Mouse (Mus musculus) hematopoietic stem cell, adult 5-6 weeks (primary cell): Measurements from ENCODE around the gene Bcl2l11. TPM values are rescaled to one million over a fixed set of nuclear protein-coding genes. Genes with fewer than 3 reads are reported as not detected.

Experiments used
- ATAC-seq, 2 experiments: fragments of 125-278 bp in 1 of 2; replicated peaks in 1 of 2; 2 replicates each; pipeline ENCODE4 v1.8.0; 2016 to 2017; ENCODE audit warnings: inconsistent platforms in 2 of 2, mild to moderate bottlenecking in 2 of 2, moderate number of reproducible peaks in 2 of 2, low read depth in 1 of 2, moderate TSS enrichment in 1 of 2; ENCODE audit not compliant: low FRiP score in 2 of 2, poor library complexity in 2 of 2, severe bottlenecking in 2 of 2, insufficient read depth in 1 of 2, low TSS enrichment in 1 of 2
- total RNA-seq: library from RNA; stranded (forward); fragments of 172-1452, 232-1000 nt; gene quantifications from 2 replicates; pipeline ENCODE4 v1.2.3, GENCODE M21; 2017

The Bcl2l11 gene
- total RNA-seq, 1 experiment from 2014 or later = 57.4 TPM

DNA sequence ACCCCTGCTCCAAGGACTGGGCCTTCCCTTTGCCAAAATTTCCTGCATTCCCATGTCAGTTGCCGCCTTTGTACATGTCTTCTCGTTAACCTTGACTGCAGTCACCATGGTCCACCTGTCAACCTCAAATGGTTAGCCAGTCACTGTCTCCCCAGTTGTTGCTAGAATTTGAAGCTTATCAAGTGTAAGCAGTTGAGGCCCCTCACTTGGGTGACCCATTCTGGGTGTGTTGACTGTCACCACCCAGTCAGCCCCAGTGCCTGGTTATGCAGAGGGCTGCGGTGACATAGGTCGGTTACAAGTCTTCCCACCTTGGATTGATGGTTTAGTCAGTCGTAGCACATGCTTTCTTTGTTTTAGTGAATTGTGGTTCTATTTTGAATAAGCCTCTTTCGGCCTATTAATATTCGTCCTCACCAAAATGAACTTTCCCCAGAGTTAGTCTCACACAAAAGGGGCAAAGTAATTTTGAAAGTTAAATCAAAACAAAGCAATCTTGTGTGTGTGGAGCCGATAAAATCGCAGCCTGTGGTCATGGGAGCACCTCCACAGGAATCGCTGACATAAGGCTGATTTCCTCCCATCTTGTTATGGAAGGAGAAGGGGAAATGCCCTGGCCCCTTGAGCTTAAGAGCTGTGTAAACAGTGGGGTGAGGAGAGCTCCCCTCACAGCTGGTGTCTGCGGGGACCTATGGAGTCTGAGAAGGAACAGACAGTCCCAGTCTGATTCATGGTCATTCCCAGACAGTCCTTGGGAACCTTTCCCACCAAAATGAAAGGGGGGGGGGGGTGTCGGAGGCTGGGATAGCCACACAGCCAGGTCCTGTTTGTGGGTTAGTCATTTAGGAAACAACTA, 30.9 kb downstream of the Bcl2l11 start:
- ATAC-seq = peak; percentile 34 to 39; a peak in 1 of 4 replicates

DNA sequence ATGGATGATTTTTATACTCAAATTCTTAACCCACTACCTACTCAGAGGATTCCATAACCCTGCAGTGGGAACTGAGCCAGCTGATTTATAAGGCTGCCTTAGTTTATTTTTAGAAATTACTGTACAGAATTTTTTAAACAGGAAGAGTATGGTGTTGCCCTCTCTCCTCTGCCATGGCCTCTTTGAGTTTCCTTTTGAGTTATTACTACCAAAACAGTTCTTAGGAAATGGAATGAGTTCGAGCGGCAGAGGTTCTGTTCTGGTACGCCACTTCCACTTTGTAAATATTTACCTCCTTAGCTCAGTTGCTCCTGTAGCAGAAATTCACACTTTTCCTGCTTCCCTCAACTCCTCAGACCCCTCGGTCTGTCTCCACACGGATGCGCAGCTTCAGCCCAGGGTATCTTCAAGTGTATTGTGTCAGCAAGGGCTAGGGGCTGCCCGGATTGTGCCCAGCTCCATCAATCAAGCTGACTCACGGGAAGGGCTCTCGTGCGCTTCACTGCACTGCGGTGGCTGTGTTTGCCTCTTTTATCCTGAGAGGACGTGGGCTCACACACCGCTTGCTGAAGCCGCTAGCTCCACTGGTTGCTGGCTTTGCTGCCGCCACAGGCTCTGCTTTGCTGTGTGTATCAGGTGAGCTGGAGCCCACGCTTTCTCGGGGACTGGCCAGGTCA, 33.0 kb downstream of the Bcl2l11 start:
- peak; percentile 24 to 51; a peak in 1 of 4 replicates for ATAC-seq

GRCm38 (mm10) chr2:128159619-128160125, 33.8 kb downstream of the Bcl2l11 start:
- no peak for ATAC-seq

DNA sequence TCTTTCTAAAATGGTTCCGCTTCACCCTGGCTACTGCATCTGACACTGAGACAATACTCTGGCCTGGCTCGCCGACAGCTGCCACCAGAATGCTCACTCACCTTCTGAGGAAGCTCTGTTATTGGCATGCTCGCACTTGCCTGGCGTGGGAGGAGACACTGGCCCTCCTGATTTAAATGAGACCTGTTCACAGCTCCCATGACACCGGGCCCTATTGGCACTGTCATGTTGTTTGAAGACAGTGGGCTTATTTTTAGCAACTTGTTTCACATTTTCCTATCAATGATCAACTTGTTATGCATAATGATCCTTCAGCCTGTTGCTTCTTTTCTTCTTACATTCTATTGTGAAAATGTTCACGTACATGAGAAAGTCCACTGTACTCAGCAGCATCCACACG, 37.3 kb downstream of the Bcl2l11 start:
- ATAC-seq = no peak

DNA sequence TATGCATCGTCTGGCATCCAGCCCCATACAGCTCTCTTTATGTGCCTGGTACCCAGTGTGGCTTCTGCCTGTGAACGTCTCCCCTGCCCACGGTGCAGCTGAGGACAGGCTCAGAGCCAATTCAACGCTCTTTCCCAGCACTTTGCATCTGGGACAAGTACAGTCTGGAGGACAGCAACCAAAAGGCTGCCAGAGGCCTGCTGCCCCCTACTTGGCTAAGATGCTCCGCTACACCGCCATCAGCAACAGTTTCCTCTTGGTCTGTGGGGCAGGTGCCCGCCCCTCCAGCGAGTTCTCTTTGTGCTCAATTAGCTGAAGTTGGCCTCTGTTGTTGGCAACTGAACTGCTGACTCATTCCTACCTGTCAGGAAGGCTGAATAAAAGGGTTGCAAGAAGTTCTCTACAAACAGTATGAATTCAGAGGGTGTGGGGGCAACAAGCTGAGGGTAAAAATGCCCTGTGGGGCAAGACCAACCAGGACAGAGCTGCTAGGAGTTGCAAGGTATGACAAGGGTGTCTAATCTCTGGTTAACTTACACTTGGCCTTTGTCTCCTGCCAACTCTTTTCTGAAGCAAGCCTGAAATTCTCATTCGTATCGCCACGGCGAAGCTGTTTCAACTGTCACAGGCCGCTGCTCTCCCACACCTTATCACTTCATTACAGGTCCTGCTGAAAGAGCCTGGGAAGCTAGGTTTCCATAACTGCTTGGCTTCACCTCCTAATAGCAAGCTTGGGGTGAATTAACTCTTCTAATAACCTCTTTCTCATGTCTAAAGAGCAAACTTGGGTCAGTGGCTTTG, 41.0 kb downstream of the Bcl2l11 start:
- ATAC-seq = peak; percentile 37 to 46; a peak in 3 of 4 replicates

GRCm38 (mm10) chr2:128167930-128168329, 42.1 kb downstream of the Bcl2l11 start:
- ATAC-seq = no peak

DNA sequence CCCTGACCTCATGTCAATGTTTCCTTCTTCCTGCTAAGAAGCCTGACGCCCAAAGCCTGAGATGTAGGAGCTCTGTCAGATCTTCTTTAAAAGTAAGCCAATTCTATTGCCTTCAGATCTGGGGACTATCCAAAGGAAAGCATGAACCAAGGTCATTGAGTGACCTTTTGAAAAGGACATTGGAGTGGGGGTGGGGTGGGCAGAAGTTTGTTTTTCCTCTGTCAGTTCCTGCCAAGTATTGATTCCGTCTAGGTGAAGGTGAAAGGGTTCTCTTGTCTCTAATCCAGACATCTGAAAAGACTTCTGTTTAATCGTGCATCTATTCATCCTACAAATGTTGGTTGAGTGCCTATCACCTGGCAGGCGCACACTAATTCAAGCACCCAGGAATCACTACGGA, 43.6 kb downstream of the Bcl2l11 start:
- ATAC-seq = no peak

- no peak for ATAC-seq
Measured at GRCm38 (mm10) chr2:128169972-128170371, 44.1 kb downstream of the Bcl2l11 start.

- ATAC-seq = no peak; a peak in 1 of 4 replicates
Measured at GRCm38 (mm10) chr2:128170614-128171013, 44.8 kb downstream of the Bcl2l11 start.

GRCm38 (mm10) chr2:128172266-128172665, 46.4 kb downstream of the Bcl2l11 start:
- no peak for ATAC-seq

- ATAC-seq = no peak
Measured at GRCm38 (mm10) chr2:128174176-128174575, 48.3 kb downstream of the Bcl2l11 start.

DNA sequence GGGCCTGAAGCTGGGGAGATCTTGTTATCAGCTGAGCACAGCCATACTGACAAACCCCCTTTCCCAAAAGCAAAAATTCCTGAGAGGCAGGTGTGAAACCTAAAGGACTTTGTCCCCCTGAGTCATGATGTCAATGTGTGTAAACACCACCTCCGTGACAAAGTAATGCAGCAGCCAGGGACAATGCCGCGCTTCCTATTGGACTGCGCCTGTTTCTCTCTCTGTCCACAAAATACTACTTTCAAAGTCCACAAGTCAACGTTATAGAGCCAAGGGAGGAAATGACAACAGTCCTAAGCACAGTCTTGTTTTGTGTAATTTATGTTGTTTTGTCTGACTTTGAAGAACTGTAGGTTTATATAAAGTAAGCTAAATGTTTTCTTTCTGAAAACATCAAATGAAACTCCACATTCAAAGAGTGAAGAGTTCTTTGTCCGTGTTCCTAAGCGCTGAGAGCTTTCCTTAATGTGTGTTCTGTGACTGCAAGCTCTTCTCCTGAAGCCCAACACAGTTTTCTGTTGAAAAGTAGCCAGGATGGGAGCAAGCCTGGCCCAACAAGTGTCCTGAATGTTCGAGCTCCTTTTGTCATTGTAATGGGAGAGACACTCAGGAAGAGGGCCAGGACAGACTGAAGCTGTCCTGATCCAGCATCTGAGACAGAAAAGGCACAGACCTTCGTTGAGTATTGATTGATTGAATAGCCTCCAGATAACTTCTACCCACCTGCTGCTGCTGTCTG, 48.9 kb downstream of the Bcl2l11 start:
- no peak for ATAC-seq

DNA sequence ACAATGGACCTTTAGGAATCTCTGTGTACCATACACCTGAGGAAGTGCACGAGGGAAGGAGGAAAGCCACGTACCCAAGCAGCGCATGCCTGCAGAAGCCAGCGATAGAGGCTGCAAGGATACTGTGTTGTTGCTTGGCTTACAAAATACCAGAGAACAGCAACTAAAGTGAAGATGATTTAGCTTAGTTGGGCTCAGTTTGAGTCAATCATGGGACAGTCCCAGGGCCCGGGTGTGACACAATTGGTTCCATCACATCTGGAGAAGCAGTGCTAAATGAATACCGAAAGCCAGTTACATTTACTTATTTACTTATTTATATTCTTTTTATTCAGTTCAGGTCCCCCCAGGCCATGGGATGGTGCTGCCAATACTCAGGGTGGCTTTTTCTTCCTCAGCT, 49.8 kb downstream of the Bcl2l11 start:
- no peak for ATAC-seq

DNA sequence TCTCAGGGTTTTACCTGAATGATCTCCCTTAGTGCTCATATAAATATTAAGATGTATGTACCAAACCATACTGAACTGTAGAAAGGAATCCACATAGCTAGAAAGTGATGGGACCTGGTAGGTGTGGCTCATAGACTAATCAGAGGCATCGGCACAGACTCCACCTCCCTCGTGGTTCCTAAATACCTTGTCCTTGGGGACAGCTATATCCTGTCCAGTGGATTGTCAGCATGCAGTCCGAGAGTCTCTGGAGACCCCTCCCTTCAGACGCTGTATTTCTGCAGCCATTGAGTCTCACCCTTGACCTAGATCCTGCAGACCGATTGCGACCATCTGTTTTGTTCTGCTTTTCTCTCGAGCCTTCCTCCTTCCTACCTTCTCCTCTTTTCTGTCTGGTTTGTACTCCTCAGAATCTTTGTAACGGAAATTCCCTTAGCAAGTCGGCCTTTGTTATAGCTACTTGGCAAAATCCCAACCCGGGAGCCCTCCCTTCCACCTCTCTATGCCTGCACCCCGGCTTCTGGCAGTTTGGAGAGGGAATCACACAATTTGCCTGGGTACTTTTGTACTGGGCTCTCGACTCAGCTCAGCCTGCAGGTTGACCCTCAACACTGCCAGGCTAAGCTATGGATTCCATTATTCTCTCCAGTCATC, 50.7 kb downstream of the Bcl2l11 start:
- ATAC-seq = no peak

DNA sequence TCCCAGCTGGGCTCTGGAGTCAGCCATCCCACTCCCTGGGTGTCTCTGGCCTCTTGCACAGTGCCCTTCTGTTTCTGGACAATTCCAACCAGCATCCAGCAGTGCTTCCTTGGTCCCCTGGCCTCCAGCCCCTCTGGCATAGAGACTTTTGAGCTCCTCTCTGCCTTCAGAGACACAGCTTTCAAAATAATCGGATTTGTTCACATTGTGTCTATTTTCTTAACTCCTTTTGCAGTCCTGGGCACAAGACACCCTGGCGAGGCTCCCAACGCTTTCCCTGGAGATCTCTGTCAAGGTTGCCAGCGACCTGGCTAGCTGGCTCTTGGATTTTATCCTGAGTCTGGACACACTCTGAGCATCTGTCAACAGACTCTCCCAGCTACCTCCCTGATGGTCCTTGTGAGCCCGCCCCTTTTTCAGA, 51.4 kb downstream of the Bcl2l11 start:
- no peak for ATAC-seq

GRCm38 (mm10) chr2:128179126-128179807, 53.4 kb downstream of the Bcl2l11 start:
- ATAC-seq = 0 out of 4 replicates have a peak, but pooled peaks of 1 of the 2 experiments have one; percentile 18
